In genomic region chr9:83488491-83489210, GRCm38 (mm10) we compare ENCODE assay signal across 8 mouse cellular contexts. TPM values are rescaled to one million over a fixed set of nuclear protein-coding genes. Genes with fewer than 3 reads are reported as not detected.
DNase-seq lines count a peak whose midpoint lies in the region; ATAC-seq and TF ChIP-seq lines count a peak whose summit lies in the region.

No protein-coding gene starts in this region.

- intact Hi-C loops in heart, postnatal 10 days (cut with DNase I): loop anchor here (1.0 to 5.0 kb wide), 3 partner anchors 88 to 204 kb away; no protein-coding TSS in a partner anchor

- 49% methylated on average over 15 of the region's 15 CpGs for WGBS in liver, embryonic 14.5 days (ENCODE audit: insufficient replicate concordance)
- 54% methylated on average over 15 of the region's 15 CpGs for WGBS in liver, embryonic 11.5 days

- no peaks in the 10 kb centered on the region for H3K27me3 ChIP-seq in liver, embryonic 14.5 days (ENCODE audit: control insufficient read depth, insufficient read depth, low read length)
- H3K27me3 ChIP-seq in liver, embryonic 11.5 days (replicated peaks; ENCODE audit: control insufficient read depth, insufficient read depth, low read length): no peaks in the 10 kb centered on the region

- H3K4me2 ChIP-seq in liver, embryonic 14.5 days (ENCODE audit: low read depth): no peak overlapping the region
- H3K4me2 ChIP-seq in liver, embryonic 11.5 days: no peak overlapping the region

- H3K4me3 ChIP-seq in liver, embryonic 14.5 days (ENCODE audit: insufficient read depth in 1 of 2, low read depth in 2 of 2, low read length in 2 of 2): no peak overlapping the region
- no peak overlapping the region for H3K4me3 ChIP-seq in liver, embryonic 11.5 days (ENCODE audit: low read depth, low read length)

- no peak overlapping the region for H3K27ac ChIP-seq in liver, embryonic 14.5 days
- no peak overlapping the region for H3K27ac ChIP-seq in liver, embryonic 11.5 days (ENCODE audit: low read depth, low read length)

- H3K9me3 ChIP-seq in liver, embryonic 14.5 days (ENCODE audit: control insufficient read depth, low read length): no peaks in the 10 kb centered on the region
- H3K9me3 ChIP-seq in liver, embryonic 11.5 days (ENCODE audit: control insufficient read depth, low read length): no peaks in the 10 kb centered on the region

- H3K9ac ChIP-seq in liver, embryonic 14.5 days (replicated peaks): no peak overlapping the region
- H3K9ac ChIP-seq in liver, embryonic 11.5 days (ENCODE audit: low read depth, low read length): no peak overlapping the region

- peak; percentile 22; the same call in 1 of the 2 replicates for TF ChIP-seq CTCF in liver, embryonic 14.5 days (IDR thresholded peaks at IDR 0.05; ENCODE audit: low read depth)

- no peak for TF ChIP-seq EP300 in liver, embryonic 14.5 days (IDR thresholded peaks at IDR 0.05; ENCODE audit: low read depth)

- H3K36me3 ChIP-seq in liver, embryonic 14.5 days (replicated peaks; ENCODE audit: control insufficient read depth, insufficient read depth, low read depth): no peaks in the 10 kb centered on the region
- no peaks in the 10 kb centered on the region for H3K36me3 ChIP-seq in liver, embryonic 11.5 days (ENCODE audit: control insufficient read depth, insufficient read depth, low read length)

- H3K4me1 ChIP-seq in liver, embryonic 14.5 days (replicated peaks; ENCODE audit: control insufficient read depth in 2 of 2, insufficient read depth in 2 of 2, low read length in 1 of 2): no peaks in the 10 kb centered on the region
- H3K4me1 ChIP-seq in liver, embryonic 11.5 days (replicated peaks; ENCODE audit: control insufficient read depth, insufficient read depth, low read length): no peaks in the 10 kb centered on the region

- no peak for DNase-seq in liver, embryonic 14.5 days (ENCODE audit: low read depth in 3 of 3, low spot score in 3 of 3)
- no peak for DNase-seq in liver, embryonic 11.5 days (ENCODE audit: low spot score)
- peak; percentile 20 to 35 for DNase-seq in heart, postnatal 10 days
- peak; percentile 32 to 38 for DNase-seq in layer of hippocampus, postnatal 10 days (ENCODE audit: low spot score in 2 of 2)
- peak; percentile 28 for DNase-seq in right cerebral cortex, adult 18-20 months
- no peak for DNase-seq in adrenal gland, adult 18-20 months (ENCODE audit: low spot score in 2 of 2)
- no peak for DNase-seq in thymus, postnatal 25 days

- ATAC-seq in liver, embryonic 14.5 days (ENCODE audit: insufficient read depth): no peak
- no peak; the same call in 1 of the 2 replicates for ATAC-seq in liver, embryonic 11.5 days (replicated peaks; ENCODE audit: low FRiP score)
- ATAC-seq in cerebellum, adult (ENCODE audit: insufficient number of reproducible peaks, low FRiP score, low TSS enrichment): peak; percentile 59

RNA-seq across cellular contexts. Expression of gene Lca5, which starts 47.7 kb away (rescaled TPM):
- polyA plus RNA-seq in liver, embryonic 14.5 days (2012; rRNA removed): 0.25 and 0.59 TPM in 2 replicates
- 0.56 and 1.6 TPM in 2 replicates for polyA plus RNA-seq in liver, embryonic 14.5 days (2014; fragmentation: Nextera tagmentation; extraction: Ambion mirVana)
- polyA plus RNA-seq in liver, embryonic 11.5 days (2014; fragmentation: Nextera tagmentation; extraction: Ambion mirVana): 5.4 and 7.2 TPM in 2 replicates
- total RNA-seq in heart, postnatal 10 days (2021): 1 to 10 TPM; 5.5 to 6.8 TPM
- 10 to 100 TPM; 14.3 to 18.2 TPM for total RNA-seq in layer of hippocampus, postnatal 10 days (2021)
- 1 to 10 TPM; 3.4 to 4.6 TPM for total RNA-seq in adrenal gland, adult 18-20 months (2021)

RNA-seq across cellular contexts. Expression of gene Sh3bgrl2, which starts 59.5 kb away (rescaled TPM):
- 3.0 and 3.5 TPM in 2 replicates for polyA plus RNA-seq in liver, embryonic 14.5 days (2012; rRNA removed)
- polyA plus RNA-seq in liver, embryonic 14.5 days (2014; fragmentation: Nextera tagmentation; extraction: Ambion mirVana): 9.7 and 15.1 TPM in 2 replicates
- polyA plus RNA-seq in liver, embryonic 11.5 days (2014; fragmentation: Nextera tagmentation; extraction: Ambion mirVana): 17.2 and 19.7 TPM in 2 replicates
- total RNA-seq in heart, postnatal 10 days (2021): 1 to 10 TPM; 5.8 to 6.4 TPM
- total RNA-seq in layer of hippocampus, postnatal 10 days (2021): 10 to 100 TPM; 20.3 to 24.4 TPM
- total RNA-seq in adrenal gland, adult 18-20 months (2021): 10 to 100 TPM; 12.4 to 20.2 TPM

Comparison
In these comparisons a context has a peak if more than half of its experiments do, and no peak if none do; other contexts are left out.
1. DNase-seq: peak in heart, postnatal 10 days (2 of 2), layer of hippocampus, postnatal 10 days (2 of 2) and right cerebral cortex, adult 18-20 months (single experiment); none in liver, embryonic 14.5 days (0 of 3), liver, embryonic 11.5 days (single experiment), adrenal gland, adult 18-20 months (0 of 2) and thymus, postnatal 25 days (single experiment).